Mouse (Mus musculus) liver, embryonic 11.5 days (tissue): ENCODE measurements around the gene Ispd. TPM values are rescaled to one million over a fixed set of nuclear protein-coding genes. Genes with fewer than 3 reads are reported as not detected.

Experiments used
- ATAC-seq: fragments of 200-750 bp; cut with Nextera tagmentation; replicated peaks from 2 replicates; pipeline ENCODE4 v1.8.0; 2017; ENCODE audit warnings: moderate number of reproducible peaks, mild to moderate bottlenecking, moderate TSS enrichment, moderate library complexity; ENCODE audit not compliant: low FRiP score
- DNase-seq: peaks from one replicate; pipeline ENCODE4 v3.0.0-alpha.2; 2017; ENCODE audit warnings: low spot score
- H3K27ac ChIP-seq: fragments of 300-500 bp; sonication (generic); 2 replicates; pipeline ENCODE4 v1.5.1; 2014; ENCODE audit warnings: mild to moderate bottlenecking, low read depth, low read length, control low read depth
- H3K27me3 ChIP-seq: fragments of 300-500 bp; sonication (generic); replicated peaks from 2 replicates; pipeline ENCODE4 v1.6.1; 2014; ENCODE audit warnings: low read length, mixed read lengths; ENCODE audit not compliant: control insufficient read depth, insufficient read depth
- H3K36me3 ChIP-seq: fragments of 300-500 bp; sonication (generic); 2 replicates; pipeline ENCODE4 v1.6.1; 2014; ENCODE audit warnings: mild to moderate bottlenecking, low read length, moderate library complexity, mixed read lengths; ENCODE audit not compliant: control insufficient read depth, insufficient read depth
- H3K4me1 ChIP-seq: fragments of 300-500 bp; sonication (generic); replicated peaks from 2 replicates; pipeline ENCODE4 v1.6.1; 2014; ENCODE audit warnings: low read length, mixed read lengths; ENCODE audit not compliant: control insufficient read depth, insufficient read depth
- H3K4me2 ChIP-seq: fragments of 300-500 bp; sonication (generic); 2 replicates; pipeline ENCODE4 v1.6.1; 2014; ENCODE audit warnings: mild to moderate bottlenecking, control low read depth, moderate library complexity
- H3K4me3 ChIP-seq: fragments of 300-500 bp; sonication (generic); 2 replicates; pipeline ENCODE4 v1.5.1; 2014; ENCODE audit warnings: low read depth, low read length, control low read depth
- H3K9ac ChIP-seq: fragments of 300-500 bp; sonication (generic); 2 replicates; pipeline ENCODE4 v1.6.1; 2014; ENCODE audit warnings: low read depth, low read length, control low read depth
- H3K9me3 ChIP-seq: fragments of 300-500 bp; sonication (generic); 2 replicates; pipeline ENCODE4 v1.6.1; 2016; ENCODE audit warnings: low read length, inconsistent platforms, mixed read lengths; ENCODE audit not compliant: control insufficient read depth
- WGBS: fragments of 180-500 bp; shearing (Covaris S2); extraction: QIAGEN DNeasy Blood & Tissue Kit; methylation state at CpG from one replicate; pipeline ENCODE4 v1.1.7; 2014; 5-methylcytosine and 5-hydroxymethylcytosine counted together
- polyA plus RNA-seq: library from polyadenylated mRNA; unstranded; fragments of >200 nt; fragmentation: Nextera tagmentation; extraction: Ambion mirVana; gene quantifications from 2 replicates; pipeline ENCODE4 v1.2.1, GENCODE M21; 2014

Ispd gene
- polyA plus RNA-seq, 1 experiment from 2014 or later, result 5.0 TPM

DNA sequence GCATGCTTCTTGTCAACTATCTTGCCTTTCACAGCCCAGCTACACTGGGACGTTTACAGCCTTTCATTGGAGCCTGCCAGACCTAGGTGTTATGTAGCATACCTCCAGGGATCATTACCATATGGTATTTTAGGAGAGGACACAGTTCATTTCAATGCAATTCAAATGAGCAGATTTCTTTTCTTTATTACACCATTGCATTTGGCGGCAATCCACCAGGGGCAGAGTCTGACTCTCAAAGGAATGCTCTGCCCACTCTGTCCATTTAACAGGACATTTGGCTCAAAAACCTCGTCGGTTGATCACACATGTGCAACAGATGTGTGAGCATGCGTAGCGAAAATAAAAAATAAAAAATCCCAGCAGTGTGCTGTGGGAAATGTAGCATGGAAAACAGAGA, 340.0 kb downstream of the Ispd start:
- no peaks in the 10 kb centered on the region for H3K4me1 ChIP-seq
- no peak overlapping the region for H3K4me3 ChIP-seq
- no peaks in the 10 kb centered on the region for H3K27me3 ChIP-seq
- ATAC-seq (no peak), DNase-seq (no peak)
- H3K9ac ChIP-seq, result no peak overlapping the region
- no peaks in the 10 kb centered on the region for H3K36me3 ChIP-seq
- 74% methylated on average over 6 of the region's 6 CpGs for WGBS
- H3K9me3 ChIP-seq, result no peaks in the 10 kb centered on the region
- H3K4me2 ChIP-seq, result no peak overlapping the region
- no peak overlapping the region for H3K27ac ChIP-seq

DNA sequence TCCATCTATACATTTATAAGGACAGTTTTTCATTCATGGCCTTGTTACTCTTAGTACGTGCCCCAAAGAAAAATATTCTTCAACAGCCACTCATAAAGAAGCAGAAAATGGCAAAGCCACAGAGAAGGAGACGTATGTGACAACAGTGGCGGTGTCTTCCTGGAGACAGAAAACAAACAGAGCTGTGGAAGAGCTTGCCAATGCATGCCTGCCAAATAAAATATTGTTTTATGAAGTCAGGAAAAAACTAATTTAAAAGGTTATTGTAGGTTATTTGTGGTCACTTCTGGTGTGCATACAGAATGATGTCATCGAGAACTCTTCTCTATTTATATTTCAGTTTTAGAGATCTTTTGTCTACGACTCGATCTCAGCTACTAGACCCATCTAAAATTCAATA, 341.5 kb downstream of the Ispd start:
- ATAC-seq (no peak), DNase-seq (no peak)
- no peak overlapping the region for H3K4me3 ChIP-seq
- H3K9me3 ChIP-seq, result no peaks in the 10 kb centered on the region
- H3K4me1 ChIP-seq, result no peaks in the 10 kb centered on the region
- no peak overlapping the region for H3K4me2 ChIP-seq
- no peak overlapping the region for H3K9ac ChIP-seq
- no peaks in the 10 kb centered on the region for H3K36me3 ChIP-seq
- WGBS, result 84% methylated on average over 6 of the region's 6 CpGs
- H3K27ac ChIP-seq, result no peak overlapping the region
- H3K27me3 ChIP-seq, result no peaks in the 10 kb centered on the region

GRCm38 (mm10) chr12:36723302-36723701, 342.1 kb downstream of the Ispd start:
- 70% methylated on average over 3 of the region's 3 CpGs for WGBS
- no peak overlapping the region for H3K9ac ChIP-seq
- no peaks in the 10 kb centered on the region for H3K27me3 ChIP-seq
- H3K4me1 ChIP-seq, result no peaks in the 10 kb centered on the region
- no peak overlapping the region for H3K4me3 ChIP-seq
- H3K27ac ChIP-seq, result no peak overlapping the region
- H3K4me2 ChIP-seq, result no peak overlapping the region
- no peaks in the 10 kb centered on the region for H3K9me3 ChIP-seq
- DNase-seq, result no peak
- ATAC-seq, result no peak
- H3K36me3 ChIP-seq, result no peaks in the 10 kb centered on the region

- H3K9me3 ChIP-seq, result no peaks in the 10 kb centered on the region
- H3K4me3 ChIP-seq, result no peak overlapping the region
- H3K4me2 ChIP-seq, result no peak overlapping the region
- no peaks in the 10 kb centered on the region for H3K27me3 ChIP-seq
- DNase-seq, result no peak
- WGBS, result 76% methylated on average over 4 of the region's 4 CpGs
- no peaks in the 10 kb centered on the region for H3K36me3 ChIP-seq
- no peak overlapping the region for H3K9ac ChIP-seq
- H3K27ac ChIP-seq, result no peak overlapping the region
- ATAC-seq, result no peak
- no peaks in the 10 kb centered on the region for H3K4me1 ChIP-seq
These were observed 343.0 kb downstream of the Ispd start for GRCm38 (mm10) chr12:36724297-36724696.

- Histone ChIP-seq H3K4me2 (no peak overlapping the region), H3K36me3 (no peaks in the 10 kb centered on the region), H3K4me3 (no peak overlapping the region), H3K27me3 (no peaks in the 10 kb centered on the region), H3K4me1 (no peaks in the 10 kb centered on the region), H3K9me3 (no peaks in the 10 kb centered on the region), H3K27ac (no peak overlapping the region), H3K9ac (no peak overlapping the region)
- DNase-seq (no peak), ATAC-seq (no peak)
- 79% methylated on average over 3 of the region's 3 CpGs for WGBS
These were observed 344.0 kb downstream of the Ispd start for GRCm38 (mm10) chr12:36725250-36725649.

- no peaks in the 10 kb centered on the region for H3K36me3 ChIP-seq
- H3K27me3 ChIP-seq, result no peaks in the 10 kb centered on the region
- H3K27ac ChIP-seq, result no peak overlapping the region
- H3K4me3 ChIP-seq, result no peak overlapping the region
- WGBS, result 56% methylated on average over 1 of the region's 1 CpGs
- H3K9me3 ChIP-seq, result no peaks in the 10 kb centered on the region
- H3K9ac ChIP-seq, result no peak overlapping the region
- no peak for ATAC-seq
- H3K4me2 ChIP-seq, result no peak overlapping the region
- DNase-seq, result no peak
- H3K4me1 ChIP-seq, result no peaks in the 10 kb centered on the region
These were observed 344.8 kb downstream of the Ispd start for GRCm38 (mm10) chr12:36726026-36726425.

GRCm38 (mm10) chr12:36733673-36734371, 352.6 kb downstream of the Ispd start:
- Histone ChIP-seq H3K9me3 (no peaks in the 10 kb centered on the region), H3K4me2 (no peak overlapping the region), H3K9ac (no peak overlapping the region), H3K4me3 (no peak overlapping the region), H3K36me3 (no peaks in the 10 kb centered on the region), H3K27me3 (no peaks in the 10 kb centered on the region), H3K4me1 (no peaks in the 10 kb centered on the region), H3K27ac (no peak overlapping the region)
- 70% methylated on average over 4 of the region's 4 CpGs for WGBS
- no peak for ATAC-seq
- DNase-seq, result no peak

Other genes starting within 250 kb of the Ispd start
- gene Ankmy2, start 224.3 kb upstream of the Ispd start, polyA plus RNA-seq, result 24.2 TPM in 2 replicates
- gene Bzw2, start 223.4 kb upstream of the Ispd start, polyA plus RNA-seq, result 181 and 200 TPM in 2 replicates
- gene Lrrc72, start 128.1 kb upstream of the Ispd start, polyA plus RNA-seq, result not detected in 2 replicates
- 0.63 and 1.3 TPM in 2 replicates for gene Sostdc1, start 67.3 kb upstream of the Ispd start, polyA plus RNA-seq
- gene D630036H23Rik, start 731 bp downstream of the Ispd start, polyA plus RNA-seq, result 0.63 and 0.94 TPM in 2 replicates